Mouse (Mus musculus) erythroblast, embryonic 14.5 days (primary cell): Measurements from ENCODE around the gene Ndrg3. TPM values are rescaled to one million over a fixed set of nuclear protein-coding genes. Genes with fewer than 3 reads are reported as not detected.
"Not testable (repeated sequence)": the region's sequence is repeated elsewhere in the genome, so short reads cannot be mapped to it uniquely, and the experiment has no call there.

Experiments
- H3K27me3 ChIP-seq: 2 replicates; pipeline ENCODE4 v1.6.1; 2012; ENCODE audit warnings: inconsistent platforms; ENCODE audit not compliant: control insufficient read depth
- H3K36me3 ChIP-seq: 2 replicates; pipeline ENCODE4 v1.6.1; 2012; ENCODE audit warnings: mild to moderate bottlenecking, inconsistent platforms; ENCODE audit not compliant: control insufficient read depth
- H3K4me1 ChIP-seq: 2 replicates; pipeline ENCODE4 v1.6.1; 2012; ENCODE audit warnings: inconsistent platforms; ENCODE audit not compliant: control insufficient read depth
- H3K4me3 ChIP-seq: replicated peaks from 2 replicates; pipeline ENCODE3; 2012; ENCODE audit warnings: moderate library complexity, mild to moderate bottlenecking, inconsistent platforms
- H3K9me3 ChIP-seq: 2 replicates; pipeline ENCODE4 v1.6.1; 2012; ENCODE audit warnings: low read length, inconsistent platforms, mixed read lengths; ENCODE audit not compliant: control insufficient read depth
- GATA1 ChIP-seq: IDR thresholded peaks from 2 replicates; pipeline ENCODE4 v1.6.1; 2012; ENCODE audit warnings: low read length, inconsistent platforms, mixed read lengths
- TAL1 ChIP-seq: IDR thresholded peaks from 3 replicates; pipeline ENCODE4 v1.6.1; 2012; ENCODE audit warnings: low read length, inconsistent platforms, mixed read lengths
- polyA plus RNA-seq: library from polyadenylated mRNA; stranded (reverse); fragments of >175 nt; gene quantifications from 2 replicates; pipeline ENCODE4 v1.2.3, GENCODE M21; 2012

The Ndrg3 gene
- polyA plus RNA-seq, 1 experiment = 1.6 TPM

GRCm38 (mm10) chr2:156918562-156918961 lies 73.3 kb downstream of the Ndrg3 start:
- no peaks in the 10 kb centered on the region for H3K36me3 ChIP-seq
- H3K4me3 ChIP-seq = no peak overlapping the region
- H3K4me1 ChIP-seq = peaks cover 37% of the 10 kb centered on the region
- H3K27me3 ChIP-seq = peaks cover 7% of the 10 kb centered on the region
- peaks cover 4% of the 10 kb centered on the region for H3K9me3 ChIP-seq
- TF ChIP-seq TAL1 (no peak), GATA1 (no peak)

- Histone ChIP-seq H3K4me3 (no peak overlapping the region), H3K9me3 (peaks cover 4% of the 10 kb centered on the region), H3K4me1 (peaks cover 19% of the 10 kb centered on the region), H3K36me3 (no peaks in the 10 kb centered on the region), H3K27me3 (peaks cover 10% of the 10 kb centered on the region)
- TF ChIP-seq GATA1 (no peak), TAL1 (no peak)
Observed at GRCm38 (mm10) chr2:156916419-156917125, 75.3 kb downstream of the Ndrg3 start.

GRCm38 (mm10) chr2:156915559-156915958 lies 76.3 kb downstream of the Ndrg3 start:
- Histone ChIP-seq H3K36me3 (no peaks in the 10 kb centered on the region), H3K4me1 (peaks cover 19% of the 10 kb centered on the region), H3K9me3 (peaks cover 4% of the 10 kb centered on the region), H3K4me3 (no peak overlapping the region), H3K27me3 (peaks cover 10% of the 10 kb centered on the region)
- TF ChIP-seq GATA1 (no peak), TAL1 (no peak)

GRCm38 (mm10) chr2:156913191-156913590 lies 78.7 kb downstream of the Ndrg3 start:
- Histone ChIP-seq H3K9me3 (peaks cover 4% of the 10 kb centered on the region), H3K27me3 (peaks cover 8% of the 10 kb centered on the region), H3K4me1 (peaks cover 8% of the 10 kb centered on the region), H3K36me3 (no peaks in the 10 kb centered on the region), H3K4me3 (no peak overlapping the region)
- TF ChIP-seq GATA1 = no peak
- TF ChIP-seq TAL1 = no peak

GRCm38 (mm10) chr2:156905931-156906330 lies 85.9 kb downstream of the Ndrg3 start:
- not testable (repeated sequence) for H3K27me3 ChIP-seq, H3K9me3 ChIP-seq, H3K4me1 ChIP-seq, H3K4me3 ChIP-seq, H3K36me3 ChIP-seq

- peaks cover 2% of the 10 kb centered on the region; the same call in 1 of the 2 replicates for H3K4me1 ChIP-seq
- no peaks in the 10 kb centered on the region for H3K36me3 ChIP-seq
- H3K4me3 ChIP-seq = no peak overlapping the region
- H3K27me3 ChIP-seq = no peaks in the 10 kb centered on the region
- TF ChIP-seq TAL1 (no peak), GATA1 (no peak)
- H3K9me3 ChIP-seq = no peaks in the 10 kb centered on the region
Observed at GRCm38 (mm10) chr2:156904976-156905717, 86.7 kb downstream of the Ndrg3 start.

- Histone ChIP-seq H3K4me3 (no peak overlapping the region), H3K36me3 (no peaks in the 10 kb centered on the region)
- TF ChIP-seq TAL1 = no peak
Observed at GRCm38 (mm10) chr2:156903367-156903766, 88.5 kb downstream of the Ndrg3 start.

GRCm38 (mm10) chr2:156902411-156902810 lies 89.4 kb downstream of the Ndrg3 start:
- not testable (repeated sequence) for H3K36me3 ChIP-seq, H3K27me3 ChIP-seq, H3K9me3 ChIP-seq, H3K4me3 ChIP-seq
- H3K4me1 ChIP-seq = peaks cover 24% of the 10 kb centered on the region

More at GRCm38 (mm10) chr2:156903367-156903766, 88.5 kb downstream of the Ndrg3 start:
- no peaks in the 10 kb centered on the region for H3K27me3 ChIP-seq
- no peaks in the 10 kb centered on the region for H3K9me3 ChIP-seq
- H3K4me1 ChIP-seq = peaks cover 15% of the 10 kb centered on the region

- H3K27me3 ChIP-seq = peaks cover 2% of the 10 kb centered on the region; the same call in 1 of the 2 replicates
- TF ChIP-seq GATA1 (no peak), TAL1 (no peak)
- H3K4me1 ChIP-seq = peaks cover 27% of the 10 kb centered on the region
- no peaks in the 10 kb centered on the region for H3K36me3 ChIP-seq
- H3K9me3 ChIP-seq = no peaks in the 10 kb centered on the region
- H3K4me3 ChIP-seq = no peak overlapping the region
Observed at GRCm38 (mm10) chr2:156901883-156902282, 90.0 kb downstream of the Ndrg3 start.

- TF ChIP-seq GATA1 (no peak), TAL1 (no peak)
- Histone ChIP-seq H3K27me3 (peaks cover 2% of the 10 kb centered on the region; the same call in 1 of the 2 replicates), H3K9me3 (no peaks in the 10 kb centered on the region), H3K4me3 (no peak overlapping the region), H3K36me3 (no peaks in the 10 kb centered on the region), H3K4me1 (peaks cover 32% of the 10 kb centered on the region)
Observed at GRCm38 (mm10) chr2:156901344-156901743, 90.5 kb downstream of the Ndrg3 start.
